Mouse (Mus musculus) adrenal gland, postnatal 10 days (tissue): ENCODE data around the gene Pogz. TPM values are rescaled to one million over a fixed set of nuclear protein-coding genes. Genes with fewer than 3 reads are reported as not detected.
A peak's percentile ranks its signal among the peaks of the same experiment; 100 is the strongest.
"Not testable (repeated sequence)": the region's sequence is repeated elsewhere in the genome, so short reads cannot be mapped to it uniquely, and the experiment has no call there.

ENCODE experiments used
- DNase-seq: peaks from one replicate; pipeline ENCODE4 v3.0.0; 2021; ENCODE audit warnings: mixed read lengths
- total RNA-seq, 2 experiments: library from RNA; stranded (reverse); gene quantifications; 2 replicates each; pipeline ENCODE4 v1.2.3; 2021

The Pogz gene
- total RNA-seq, 2 experiments from 2014 or later: 24.8 to 41.9 TPM

GRCm38 (mm10) chr3:94915903-94916741 is 78.8 kb downstream of the Pogz start:
- DNase-seq: no peak

DNA sequence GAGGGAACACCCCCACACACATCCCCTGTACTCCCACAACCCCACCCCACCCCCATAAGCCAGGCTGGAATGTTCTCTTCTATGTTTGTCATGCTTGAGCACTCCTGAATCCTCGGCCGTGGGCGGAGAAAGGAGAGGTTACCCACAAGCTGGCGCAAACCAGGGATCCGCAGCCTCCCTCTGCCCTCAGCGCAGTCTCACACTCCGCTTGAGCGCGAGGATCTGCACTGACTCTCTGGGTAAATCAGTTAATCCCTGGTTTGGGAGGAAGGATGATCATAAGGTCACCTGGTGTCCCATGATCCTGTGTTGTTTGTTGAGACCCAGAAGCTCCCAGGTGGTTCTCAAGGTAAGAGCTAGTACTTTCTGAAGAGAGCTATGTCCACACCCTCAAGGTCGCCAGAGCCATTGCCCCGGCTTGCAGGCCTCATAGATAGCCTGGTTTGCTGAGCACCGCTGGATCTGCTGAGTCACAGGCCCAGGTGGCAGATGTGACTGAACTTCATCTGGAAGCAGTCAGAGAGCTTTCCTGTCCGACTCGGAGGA is 80.5 kb downstream of the Pogz start:
- DNase-seq: no peak

GRCm38 (mm10) chr3:94918845-94919244 is 81.5 kb downstream of the Pogz start:
- DNase-seq: no peak

GRCm38 (mm10) chr3:94921104-94921503 is 83.7 kb downstream of the Pogz start:
- DNase-seq: no peak

GRCm38 (mm10) chr3:94922333-94922732 is 85.0 kb downstream of the Pogz start:
- no peak for DNase-seq

DNA sequence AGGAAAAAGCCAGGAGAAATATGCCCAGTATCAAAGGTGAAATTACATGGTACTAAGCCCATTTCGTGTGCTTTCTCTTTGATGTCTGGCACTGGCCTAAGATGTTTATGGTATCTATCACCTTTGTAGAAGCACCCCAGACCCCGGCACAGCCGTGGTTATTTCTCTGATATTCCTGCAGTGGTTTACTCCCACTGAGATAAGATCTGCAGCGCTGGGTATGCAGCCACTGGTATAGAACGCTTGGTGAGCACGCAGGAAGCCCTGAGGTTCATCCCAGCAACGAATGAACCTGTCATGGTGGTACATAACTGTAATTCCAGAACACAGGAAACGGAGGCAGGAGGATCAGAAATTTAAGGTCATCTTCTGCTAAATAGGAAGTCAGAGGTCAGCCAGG is 87.3 kb downstream of the Pogz start:
- DNase-seq: no peak

DNA sequence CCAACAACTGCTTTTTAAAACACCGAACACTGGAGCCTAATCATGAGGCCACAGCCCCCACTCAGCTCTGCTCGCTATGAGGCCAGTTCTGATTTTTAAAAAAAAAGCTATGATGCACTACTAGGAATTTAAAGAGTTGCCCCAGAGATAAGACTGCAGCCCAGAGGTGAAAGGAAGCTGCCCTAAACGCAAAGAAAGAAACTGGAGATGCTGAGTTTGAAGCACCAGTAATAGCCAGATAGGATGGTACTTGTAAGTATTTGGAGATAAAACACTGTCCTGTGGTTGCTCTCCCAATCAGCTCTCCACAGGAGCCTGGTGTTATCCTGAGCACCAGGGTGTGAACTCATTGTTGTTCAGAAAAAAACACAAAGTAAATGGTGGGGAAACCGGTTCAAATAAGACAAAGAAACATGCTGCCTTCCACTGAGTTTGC is 89.0 kb downstream of the Pogz start:
- not testable (repeated sequence) for DNase-seq

DNA sequence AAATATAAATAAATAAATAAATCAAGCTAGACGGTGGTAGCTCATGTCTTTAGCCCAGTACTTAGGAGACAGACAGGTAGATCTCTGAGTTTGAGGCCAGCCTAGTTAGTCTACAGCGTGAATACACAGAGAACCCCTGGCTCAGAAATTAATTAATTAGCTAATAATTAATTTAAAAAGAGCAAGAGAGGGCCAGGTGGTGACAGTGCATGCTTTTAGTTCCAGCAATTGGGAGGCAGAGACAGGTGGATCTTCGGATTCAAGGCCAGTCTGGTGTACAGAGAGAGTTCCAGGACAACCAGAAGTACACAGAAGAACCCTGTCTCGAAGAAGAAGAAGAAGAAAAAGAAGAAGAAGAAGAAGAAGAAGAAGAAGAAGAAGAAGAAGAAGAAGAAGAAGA is 91.6 kb downstream of the Pogz start:
- not testable (repeated sequence) for DNase-seq

DNA sequence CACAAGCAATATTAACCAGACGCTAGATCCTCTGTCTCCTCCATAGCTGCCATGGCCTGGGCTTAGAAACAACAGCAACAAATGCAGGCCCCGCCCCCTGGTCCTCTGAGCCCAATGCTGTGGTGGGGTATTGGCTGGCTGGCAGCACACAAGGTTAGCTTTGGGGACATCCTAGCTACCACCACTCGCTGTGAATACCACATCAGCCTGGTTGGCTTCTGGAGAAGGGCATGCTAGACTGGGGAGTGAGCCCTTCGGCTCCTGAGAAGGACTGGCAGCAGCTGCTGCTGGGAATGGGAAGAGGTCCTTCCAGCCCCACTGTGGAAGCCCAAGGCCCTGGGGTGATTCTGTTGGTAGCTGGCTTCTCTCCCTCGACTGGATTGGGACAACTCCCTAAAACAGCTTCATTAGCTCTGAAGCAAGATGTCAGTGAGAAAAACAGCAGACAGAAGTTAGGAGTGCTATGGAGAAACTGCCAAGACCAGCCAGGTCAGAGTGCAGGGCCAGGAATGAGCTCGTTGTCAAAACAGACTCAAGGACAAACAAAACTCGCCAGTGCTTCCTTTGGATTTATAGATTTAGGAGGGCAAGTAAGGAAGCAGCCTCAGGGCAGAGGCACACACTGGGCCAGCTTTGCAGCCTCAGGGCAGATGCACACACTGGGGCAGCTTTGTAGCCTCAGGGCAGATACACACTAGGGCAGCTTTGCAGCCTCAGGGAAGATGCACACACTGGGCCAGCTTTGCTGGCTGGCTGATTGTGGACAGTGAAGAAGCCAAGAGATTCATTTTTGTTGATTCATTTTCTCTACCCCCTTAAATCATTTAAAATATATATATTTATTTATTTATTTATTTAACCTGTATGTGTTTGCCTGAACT is 93.3 kb downstream of the Pogz start:
- peak; percentile 46 for DNase-seq

- DNase-seq: not testable (repeated sequence)
Observed at GRCm38 (mm10) chr3:94931427-94932082, 94.2 kb downstream of the Pogz start.

Other genes starting within 250 kb of the Pogz start
- not detected for gene Gm10972, start 194.5 kb upstream of the Pogz start, total RNA-seq
- 1 to 10 TPM; 6.9 to 7.2 TPM for gene Tuft1, start 178.7 kb upstream of the Pogz start, total RNA-seq
- 10 to 100 TPM; 12.8 to 26.9 TPM for gene Selenbp2, start 144.0 kb upstream of the Pogz start, total RNA-seq
- 1 to 10 TPM; 3.1 to 4.6 TPM for gene Cgn, start 51.1 kb upstream of the Pogz start, total RNA-seq
- 100 to 1,000 TPM; 283 to 296 TPM for gene Psmb4, start 49.4 kb downstream of the Pogz start, total RNA-seq
- gene Selenbp1, start 95.5 kb downstream of the Pogz start, total RNA-seq: 10 to 100 TPM; 73.8 to 78.3 TPM
- 10 to 100 TPM; 20.2 to 31.4 TPM for gene Rfx5, start 116.5 kb downstream of the Pogz start, total RNA-seq
- 10 to 100 TPM; 43.1 to 45.3 TPM for gene Pi4kb, start 137.2 kb downstream of the Pogz start, total RNA-seq
- gene Zfp687, start 177.9 kb downstream of the Pogz start, total RNA-seq: 10 to 100 TPM; 35.3 to 39.8 TPM
- 100 to 1,000 TPM; 206 to 221 TPM for gene Psmd4, start 205.0 kb downstream of the Pogz start, total RNA-seq